Mouse (Mus musculus): Measurements from ENCODE around the gene Noc2l. TPM values are rescaled to one million over a fixed set of nuclear protein-coding genes. Genes with fewer than 3 reads are reported as not detected.

Gene Noc2l
- polyA plus RNA-seq, 1 experiment: 67.2 TPM

DNA sequence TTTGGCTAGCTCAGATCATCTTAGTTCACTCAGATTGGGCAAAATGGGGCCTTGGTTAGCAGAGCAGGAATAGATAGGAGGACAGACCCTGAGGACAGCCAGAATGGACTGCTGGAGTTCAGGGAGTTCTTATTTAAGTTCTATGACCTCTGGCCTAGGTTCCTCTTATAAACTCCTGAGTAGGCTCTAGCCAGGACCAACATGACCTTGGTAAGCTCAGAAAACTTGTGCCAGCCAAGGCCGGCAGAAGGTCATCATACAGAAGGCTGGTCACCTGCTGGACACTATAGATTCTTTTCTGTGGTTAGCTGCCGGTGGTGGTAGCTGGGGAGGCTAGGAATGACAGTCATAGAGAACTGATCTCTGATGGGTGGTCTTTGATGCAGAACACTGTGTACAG lies 19.6 kb upstream of the Noc2l start:
- no peak for DNase-seq (ENCODE audit: low spot score)

DNA sequence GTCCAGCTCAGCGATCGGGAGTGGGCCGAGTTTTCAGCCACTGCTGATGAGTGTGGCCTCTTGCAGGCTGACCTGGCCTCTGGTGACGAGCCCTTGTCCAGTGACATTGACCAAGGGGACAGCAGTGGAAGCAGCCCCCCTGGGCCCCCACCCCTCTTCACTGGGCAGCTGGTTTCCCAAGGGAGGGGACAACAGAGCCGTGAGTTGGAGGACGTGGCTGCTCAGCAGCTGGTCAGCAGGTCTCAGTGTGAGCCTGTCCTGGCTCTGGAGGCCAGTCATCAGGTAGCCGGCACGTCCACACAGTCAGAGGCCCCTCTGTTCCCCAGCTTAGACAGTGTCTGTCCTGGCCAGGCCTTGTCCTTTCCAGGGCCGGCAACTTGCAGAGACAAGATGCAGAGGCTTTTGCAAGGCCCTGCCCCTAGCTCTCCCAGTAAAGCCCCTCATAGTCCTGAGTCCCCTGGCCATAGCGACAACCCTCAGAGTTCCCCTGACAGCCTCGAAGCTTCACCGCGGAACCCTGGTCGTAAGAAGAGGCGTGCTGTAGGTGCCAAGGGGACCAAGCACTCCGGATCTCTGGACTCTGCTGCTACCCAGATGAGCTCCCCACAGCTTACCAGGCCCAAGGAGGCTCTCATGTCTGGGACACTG lies 18.7 kb upstream of the Noc2l start:
- DNase-seq (ENCODE audit: low spot score): no peak

DNA sequence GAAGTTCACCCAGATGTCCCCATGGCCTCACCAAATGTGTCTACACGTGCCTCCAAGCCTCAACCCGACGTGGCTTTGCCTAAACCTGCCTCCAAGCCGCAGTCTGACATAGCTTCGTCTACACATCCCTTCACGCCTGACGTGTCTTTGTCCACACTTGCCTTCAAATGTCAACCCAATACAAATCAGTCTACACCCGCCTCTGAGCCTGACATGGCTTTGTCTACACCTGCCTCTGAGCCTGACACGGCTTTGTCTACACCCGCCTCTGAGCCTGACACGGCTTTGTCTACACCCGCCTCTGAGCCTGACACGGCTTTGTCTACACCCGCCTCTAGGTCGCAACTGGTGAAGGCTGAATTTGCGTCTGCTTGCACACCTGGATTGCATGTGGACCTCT lies 18.0 kb upstream of the Noc2l start:
- peak; percentile 49 for DNase-seq (ENCODE audit: low spot score)

DNA sequence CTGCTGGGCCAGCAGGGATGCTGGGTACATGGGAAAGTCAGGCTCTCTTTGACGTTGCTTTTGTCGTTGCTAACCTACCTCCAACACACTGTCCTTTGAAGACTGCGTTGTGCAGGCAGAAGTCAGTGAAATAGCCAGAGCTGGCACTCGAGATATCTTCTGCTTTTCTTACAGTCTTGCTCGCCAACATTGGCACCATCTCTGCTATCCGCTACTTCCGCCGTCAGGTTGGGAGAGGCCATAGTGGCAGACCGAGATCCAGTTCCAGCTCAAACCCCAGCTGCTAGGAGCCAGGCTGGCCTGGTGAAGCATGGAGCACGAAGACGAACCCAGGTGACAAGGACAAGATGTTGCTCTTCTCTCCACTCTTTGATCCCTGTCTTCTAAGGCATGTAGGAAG lies 15.9 kb upstream of the Noc2l start:
- DNase-seq (ENCODE audit: low spot score): no peak

DNA sequence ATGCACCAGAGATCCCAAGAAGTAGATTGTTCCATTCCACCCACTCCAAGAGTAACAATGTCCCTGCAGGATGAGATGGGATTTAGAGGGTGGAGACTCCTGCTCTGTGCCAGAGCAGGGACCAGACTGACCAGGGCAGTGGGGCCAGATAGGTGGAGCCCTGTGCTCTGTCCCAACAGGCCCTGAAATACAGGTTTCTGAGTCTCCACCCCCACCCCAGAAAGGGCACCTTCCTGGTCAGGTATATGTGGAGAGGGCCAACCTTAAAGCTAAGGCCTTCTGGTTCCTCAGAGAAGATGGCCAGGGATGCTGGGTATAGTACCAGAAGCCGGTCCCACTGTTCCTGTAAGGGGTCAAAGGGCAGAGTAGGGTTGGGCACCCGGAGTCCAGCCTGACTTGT lies 11.5 kb upstream of the Noc2l start:
- no peak for DNase-seq (ENCODE audit: low spot score)

DNA sequence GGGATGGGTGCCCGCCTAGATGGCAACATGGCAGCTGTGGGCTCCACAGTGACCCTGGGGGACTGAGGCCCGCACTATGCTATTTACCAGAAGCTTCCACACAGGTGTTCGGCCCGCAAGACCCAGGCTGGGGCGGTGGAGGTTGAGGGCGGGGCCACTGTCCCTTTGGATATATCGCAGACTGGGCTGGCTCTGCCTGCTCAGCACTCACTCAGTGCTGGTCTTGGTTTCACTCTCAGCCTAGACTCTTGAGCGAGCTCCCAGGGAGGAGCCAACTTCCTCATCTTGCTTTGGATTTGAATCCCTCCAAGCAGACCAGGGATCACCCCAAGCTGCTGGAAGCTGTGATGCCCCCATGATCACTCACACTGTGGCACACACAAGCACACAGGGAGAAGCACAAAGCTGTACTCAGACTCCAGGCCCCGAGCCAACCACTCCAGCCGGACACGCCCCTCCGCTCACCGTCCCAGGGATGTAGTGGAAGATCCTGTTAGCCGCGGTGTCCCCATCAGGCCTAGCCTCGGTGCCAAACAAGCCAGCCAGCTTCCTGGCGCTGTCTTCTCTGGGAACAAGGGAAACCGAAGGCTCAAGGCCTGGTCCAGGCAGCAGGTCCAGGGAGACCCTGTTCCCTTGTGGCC lies 7.9 kb upstream of the Noc2l start:
- DNase-seq (ENCODE audit: low spot score): no peak

DNA sequence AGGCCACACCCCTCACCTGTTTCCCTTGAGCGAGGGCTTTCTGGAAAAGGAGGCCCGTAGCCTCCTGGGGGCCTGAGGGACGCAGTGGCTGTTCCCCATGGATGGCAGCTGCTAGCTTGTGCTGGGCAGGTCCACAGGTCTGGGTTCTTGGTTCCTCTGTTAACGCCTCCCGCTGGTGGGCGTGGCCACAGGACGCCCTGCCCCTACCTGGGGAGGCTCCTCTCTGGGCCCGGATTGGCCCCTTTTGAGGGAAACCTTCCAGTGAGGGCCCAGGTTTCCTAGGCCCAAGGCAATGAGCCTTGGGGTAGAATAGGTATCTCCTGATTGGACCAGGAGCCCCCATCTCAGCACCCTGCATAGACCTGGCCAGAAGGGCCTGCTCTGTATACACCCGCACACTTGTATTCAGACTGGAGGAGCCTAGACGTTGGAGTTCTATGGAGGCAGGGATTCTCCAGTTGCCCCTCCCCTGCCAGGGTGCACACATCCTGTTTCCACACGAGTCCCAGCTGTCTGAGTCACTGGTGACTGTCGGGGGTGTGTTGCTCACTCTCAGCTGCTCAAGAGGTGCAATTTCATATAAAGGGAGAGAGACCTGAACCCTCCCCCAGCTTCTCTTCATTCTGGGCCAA lies 7.3 kb upstream of the Noc2l start:
- peak; percentile 60 for DNase-seq (ENCODE audit: low spot score)

DNA sequence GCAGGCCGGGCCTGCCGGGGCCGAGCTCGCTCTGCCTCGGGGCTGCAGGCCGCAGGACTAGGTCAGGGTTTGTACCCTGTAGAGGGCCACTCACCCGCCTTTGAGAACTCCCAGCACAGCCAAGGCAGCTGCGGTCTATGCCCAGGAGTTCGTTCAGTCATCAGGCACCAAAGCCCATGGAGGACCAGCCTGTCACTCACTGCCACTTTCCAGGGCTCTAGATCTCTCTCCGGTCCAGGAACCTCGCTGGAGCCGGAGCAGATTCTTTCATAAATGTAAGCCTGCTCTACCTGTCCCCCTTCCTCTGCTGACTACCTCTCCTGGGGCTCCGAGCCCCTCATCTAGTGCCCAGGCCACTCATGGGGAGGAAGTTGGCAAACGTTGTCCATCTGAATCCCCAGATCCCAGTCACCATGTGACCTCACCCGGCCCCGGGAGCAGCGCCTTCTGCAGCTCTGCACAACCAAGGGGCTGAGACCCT lies 1.7 kb upstream of the Noc2l start:
- DNase-seq (ENCODE audit: low spot score): no peak

DNA sequence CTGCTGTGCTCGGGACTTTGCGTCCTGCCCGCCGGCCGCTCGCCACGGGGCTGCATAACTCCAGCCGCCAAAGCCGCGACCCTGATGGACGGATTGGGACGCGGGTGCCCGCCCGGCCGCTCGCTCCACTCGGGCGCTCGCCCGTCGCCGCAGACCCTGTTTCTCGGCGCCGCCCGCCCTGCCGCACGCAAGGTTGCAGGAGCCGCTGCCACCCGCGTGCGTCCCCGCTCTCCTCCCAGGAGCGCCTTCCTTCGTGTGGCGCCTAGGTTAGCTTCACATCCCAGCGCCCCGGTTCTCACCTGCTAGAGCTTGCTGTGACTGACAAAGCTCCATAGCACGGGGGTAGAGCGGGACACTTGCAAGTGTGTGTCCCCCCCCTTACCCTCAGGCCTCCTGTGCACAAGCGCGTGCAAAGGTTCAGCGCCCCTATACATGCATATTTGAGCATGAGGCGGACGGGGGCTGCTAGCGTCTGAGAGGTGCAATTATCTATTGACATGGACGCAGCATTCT lies 1.1 kb upstream of the Noc2l start, which contains the start of gene Plekhn1:
Gene Plekhn1 (minus strand): TSS at position 157 of the 513 bp plus-strand sequence.
- peak; percentile 60 for DNase-seq (ENCODE audit: low spot score)

DNA sequence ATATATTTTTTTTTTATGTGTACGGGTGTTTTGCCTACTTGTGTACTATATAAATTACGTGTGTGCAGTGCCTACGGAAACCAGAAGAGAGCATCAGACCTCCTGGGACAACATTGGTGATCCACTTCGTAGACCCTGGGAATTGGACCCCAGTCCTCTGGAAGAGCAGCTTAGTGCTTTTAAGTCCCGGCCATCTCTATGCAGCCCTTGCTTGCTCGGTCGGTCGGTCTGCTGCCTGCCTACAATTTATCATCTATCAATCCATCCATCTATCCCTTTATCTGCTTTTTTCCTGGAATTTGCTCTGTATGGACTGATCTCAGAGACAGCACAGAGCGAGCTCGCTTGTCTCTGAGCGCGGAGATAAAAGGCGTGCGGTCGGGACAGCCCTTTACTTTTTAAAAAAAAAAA lies 445 bp upstream of the Noc2l start:
- no peak for DNase-seq (ENCODE audit: low spot score)

DNA sequence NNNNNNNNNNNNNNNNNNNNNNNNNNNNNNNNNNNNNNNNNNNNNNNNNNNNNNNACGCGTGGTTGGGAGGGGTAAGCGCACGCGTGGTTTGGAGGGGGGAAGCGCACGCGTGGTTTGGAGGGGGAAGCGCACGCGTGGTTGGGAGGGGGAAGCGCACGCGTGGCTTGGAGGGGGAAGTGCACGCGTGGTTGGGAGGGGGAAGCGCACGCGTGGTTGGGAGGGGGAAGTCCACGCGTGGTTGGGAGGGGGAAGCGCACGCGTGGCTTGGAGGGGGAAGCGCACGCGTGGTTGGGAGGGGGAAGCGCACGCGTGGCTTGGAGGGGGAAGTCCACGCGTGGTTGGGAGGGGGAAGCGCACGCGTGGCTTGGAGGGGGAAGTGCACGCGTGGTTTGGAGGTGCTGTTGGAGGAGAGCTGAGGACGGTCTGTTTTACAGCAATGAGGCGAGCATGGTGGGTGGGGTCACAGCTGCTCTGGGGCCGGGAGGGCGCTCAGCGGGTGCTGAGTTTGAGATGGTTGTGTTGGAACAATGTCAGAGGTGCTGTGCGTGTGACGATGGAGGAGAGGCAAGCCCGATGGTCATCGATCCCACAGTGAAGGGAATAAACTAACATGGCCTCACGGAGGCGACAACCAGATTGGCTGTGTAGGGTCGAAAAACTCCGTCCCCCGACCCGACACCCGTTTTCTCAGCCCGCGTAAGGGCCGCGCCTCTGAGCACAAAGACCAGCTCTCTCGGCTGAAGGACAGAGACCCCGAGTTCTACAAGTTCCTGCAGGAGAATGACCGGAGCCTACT lies 1.0 kb downstream of the Noc2l start:
- DNase-seq (ENCODE audit: low spot score): no peak

DNA sequence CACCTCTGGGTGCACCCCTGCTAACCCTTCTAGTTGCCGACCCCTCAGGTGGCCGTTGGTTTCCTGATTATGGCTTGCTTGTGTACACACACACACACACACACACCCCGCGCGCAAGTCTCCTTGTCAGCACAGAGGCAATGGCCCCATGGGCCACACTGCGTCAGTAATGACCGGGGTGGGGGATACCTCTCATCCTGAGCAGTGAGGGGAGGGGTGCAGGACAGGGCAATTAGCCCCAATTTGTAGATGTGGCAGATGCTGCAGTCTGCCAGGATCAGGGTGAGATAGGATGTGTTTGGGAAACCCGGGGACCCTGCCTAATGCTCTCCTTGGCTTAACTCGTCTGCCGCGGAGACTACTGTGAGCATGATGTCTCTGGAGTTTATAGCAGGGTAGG lies 13.8 kb downstream of the Noc2l start:
- DNase-seq (ENCODE audit: low spot score): no peak

DNA sequence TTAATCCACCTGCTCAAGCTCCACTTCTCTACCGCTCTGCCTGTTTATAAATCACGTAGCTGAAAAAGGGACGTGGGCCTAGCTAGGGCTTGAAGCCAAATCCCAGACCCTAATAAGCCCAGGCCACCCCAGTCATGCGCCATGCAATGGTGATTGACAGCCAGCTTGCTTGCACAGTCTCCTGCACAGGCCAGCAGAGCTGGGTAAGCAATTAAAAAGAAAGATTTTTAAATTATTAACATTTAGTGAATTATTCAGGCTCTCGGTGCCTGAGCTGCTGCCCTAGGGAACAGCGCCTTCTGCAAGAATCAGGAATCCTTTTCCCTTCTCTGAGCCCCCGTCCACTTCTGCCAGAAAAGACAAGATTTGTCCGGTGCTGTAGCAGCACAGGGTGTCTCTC lies 15.3 kb downstream of the Noc2l start:
- DNase-seq (ENCODE audit: low spot score): no peak

DNA sequence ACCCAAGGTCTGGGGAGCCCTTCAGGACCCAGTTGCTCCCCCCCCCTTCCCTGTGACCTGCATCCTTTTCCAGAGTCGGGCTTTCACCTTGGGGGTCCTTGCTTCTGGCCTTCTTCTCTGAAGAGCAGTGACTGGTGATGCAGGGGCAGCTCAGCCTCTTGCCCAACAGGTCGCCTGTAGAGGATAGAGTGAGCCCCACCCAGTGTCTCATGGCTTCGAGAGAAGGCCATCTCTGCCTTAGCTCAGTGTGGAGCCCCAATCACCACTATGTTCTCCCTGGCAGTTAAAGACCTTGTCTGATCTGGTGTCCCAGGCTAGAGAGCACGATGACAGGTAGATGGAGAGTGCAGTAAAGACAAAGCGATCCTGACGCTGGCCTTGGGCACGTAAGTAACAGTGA lies 16.3 kb downstream of the Noc2l start:
- no peak for DNase-seq (ENCODE audit: low spot score)

DNA sequence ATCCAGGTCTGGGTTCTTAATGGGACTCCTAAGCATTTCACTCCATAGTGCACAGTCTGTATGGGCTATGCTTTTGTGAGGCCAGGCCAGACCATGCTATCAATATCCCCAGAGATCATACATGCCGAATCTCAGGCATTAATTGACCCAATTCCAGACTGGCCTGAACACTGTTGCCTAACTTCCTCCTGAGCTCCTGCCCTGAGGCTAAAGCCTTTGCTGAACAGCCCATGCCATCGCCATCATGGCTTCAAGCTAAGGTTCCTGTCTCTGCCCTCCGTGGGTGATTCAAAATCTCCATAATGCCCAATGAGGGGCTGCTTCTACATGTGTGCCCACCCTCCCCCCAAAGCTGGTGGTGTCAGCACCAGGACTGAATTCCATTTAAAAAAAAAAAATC lies 16.8 kb downstream of the Noc2l start:
- DNase-seq (ENCODE audit: low spot score): no peak

DNA sequence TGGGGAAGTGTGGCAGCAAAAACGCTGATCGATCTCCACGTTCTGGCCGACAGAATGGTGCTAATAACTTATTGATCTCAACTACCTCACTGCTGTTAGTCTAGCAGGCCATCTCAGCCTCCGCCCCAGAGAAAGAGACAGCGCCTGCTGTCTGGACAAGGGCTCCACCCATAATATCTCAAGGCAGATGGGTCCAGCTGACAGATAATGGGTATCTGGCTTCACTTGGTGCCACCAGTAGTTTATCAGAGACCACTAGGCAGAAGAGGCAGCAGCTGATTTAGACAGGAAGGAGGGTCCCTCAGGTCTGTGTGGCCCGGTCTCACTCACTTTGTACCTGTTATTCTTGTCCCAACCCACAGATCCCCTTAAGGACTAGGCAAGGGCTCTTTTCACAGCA lies 17.2 kb downstream of the Noc2l start:
- DNase-seq (ENCODE audit: low spot score): no peak

DNA sequence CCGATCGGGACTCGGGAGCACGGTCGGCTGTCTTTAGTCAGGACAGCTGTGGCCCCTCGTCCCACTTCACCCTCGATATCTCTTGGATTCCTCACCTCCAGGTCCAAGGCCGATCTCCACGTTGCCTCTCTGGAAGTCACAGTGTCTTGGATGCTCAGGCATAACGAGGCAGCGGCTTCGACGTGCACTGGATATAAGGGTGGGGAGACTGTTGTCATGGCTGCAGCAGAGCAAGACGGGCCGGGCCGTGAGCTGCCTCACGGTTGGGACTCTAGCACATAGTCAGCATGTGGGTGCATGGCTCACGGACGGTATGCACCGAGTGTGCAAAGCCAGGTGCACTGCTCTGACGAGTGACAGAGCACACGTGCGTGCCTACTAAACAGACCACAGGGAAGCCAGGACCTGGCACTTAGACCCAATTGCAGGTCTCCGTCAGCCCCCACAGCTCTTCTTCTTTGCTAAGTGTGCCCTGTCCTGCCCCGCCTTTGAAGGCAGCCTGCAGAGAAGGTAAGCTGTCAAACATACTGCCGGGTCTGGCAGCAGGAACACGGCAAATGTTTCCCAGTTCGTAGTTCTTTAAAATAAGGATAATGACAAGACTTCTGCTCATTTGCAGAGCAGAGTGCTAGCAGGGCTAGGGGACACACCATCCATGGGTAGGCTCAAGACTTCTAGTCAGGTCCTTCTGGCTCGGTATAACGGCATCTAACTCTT lies 18.7 kb downstream of the Noc2l start:
- DNase-seq (ENCODE audit: low spot score): no peak

DNA sequence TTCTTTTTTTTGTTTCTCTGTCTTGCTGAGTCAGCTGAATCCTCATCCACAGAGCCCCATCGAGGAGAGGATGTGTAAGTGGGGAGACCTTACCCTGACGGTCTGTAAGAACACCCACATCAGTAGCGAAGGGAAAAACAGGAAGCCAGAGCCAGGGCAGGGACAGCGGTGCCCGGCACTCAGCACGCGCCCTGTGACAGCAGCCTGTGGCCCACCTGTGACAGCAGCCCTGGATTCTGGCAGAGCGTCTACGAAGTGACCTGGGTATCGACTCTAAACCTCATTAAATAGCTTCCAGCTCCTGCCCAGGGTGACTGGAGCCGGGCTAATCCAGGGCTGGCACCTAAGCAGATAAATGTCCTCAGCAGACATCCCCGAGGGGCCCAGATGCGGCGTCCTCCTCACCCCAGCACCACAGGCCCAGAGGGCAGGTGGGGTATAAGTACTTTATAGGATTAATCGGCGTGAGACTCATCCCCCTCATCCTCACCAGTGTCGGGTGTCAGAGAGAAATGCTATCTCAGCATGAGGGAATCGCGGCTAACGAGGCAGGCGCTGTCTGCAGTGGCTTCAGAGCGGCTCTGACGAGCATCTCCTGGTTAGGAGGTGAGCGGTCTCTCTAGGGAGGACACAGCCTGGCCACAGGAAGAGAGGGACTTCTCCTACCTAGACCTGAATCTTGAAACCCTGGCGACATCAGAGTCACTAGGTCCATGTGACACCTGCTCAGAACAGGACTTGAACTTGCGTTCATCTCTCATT lies 19.4 kb downstream of the Noc2l start, which contains the start of gene Samd11:
Gene Samd11 (minus strand): TSS at position 580 of the 762 bp plus-strand sequence.
- DNase-seq (ENCODE audit: low spot score): no peak
